Mouse (Mus musculus): ENCODE results near the gene Ggta1.

- TF ChIP-seq CTCF (IDR thresholded peaks at IDR 0.05; ENCODE audit: extremely low read depth, insufficient read depth, insufficient read length, insufficient replicate concordance): no peak
- TF ChIP-seq POLR2A (IDR thresholded peaks at IDR 0.05; ENCODE audit: low read depth, low read length): no peak
These were observed 43.4 kb downstream of the Ggta1 start for GRCm38 (mm10) chr2:35419671-35420070.
